Mouse (Mus musculus) adrenal gland, adult (tissue): ENCODE data around the gene B3gat1.
A peak's percentile ranks its signal among the peaks of the same experiment; 100 is the strongest.

Source experiments
- DNase-seq, 2 experiments: peaks; one replicate each; pipeline ENCODE4 v3.0.0; 2022 to 2023; ENCODE audit warnings: low spot score in 1 of 2; ENCODE audit not compliant: inconsistent age in 2 of 2

The B3gat1 gene

DNA sequence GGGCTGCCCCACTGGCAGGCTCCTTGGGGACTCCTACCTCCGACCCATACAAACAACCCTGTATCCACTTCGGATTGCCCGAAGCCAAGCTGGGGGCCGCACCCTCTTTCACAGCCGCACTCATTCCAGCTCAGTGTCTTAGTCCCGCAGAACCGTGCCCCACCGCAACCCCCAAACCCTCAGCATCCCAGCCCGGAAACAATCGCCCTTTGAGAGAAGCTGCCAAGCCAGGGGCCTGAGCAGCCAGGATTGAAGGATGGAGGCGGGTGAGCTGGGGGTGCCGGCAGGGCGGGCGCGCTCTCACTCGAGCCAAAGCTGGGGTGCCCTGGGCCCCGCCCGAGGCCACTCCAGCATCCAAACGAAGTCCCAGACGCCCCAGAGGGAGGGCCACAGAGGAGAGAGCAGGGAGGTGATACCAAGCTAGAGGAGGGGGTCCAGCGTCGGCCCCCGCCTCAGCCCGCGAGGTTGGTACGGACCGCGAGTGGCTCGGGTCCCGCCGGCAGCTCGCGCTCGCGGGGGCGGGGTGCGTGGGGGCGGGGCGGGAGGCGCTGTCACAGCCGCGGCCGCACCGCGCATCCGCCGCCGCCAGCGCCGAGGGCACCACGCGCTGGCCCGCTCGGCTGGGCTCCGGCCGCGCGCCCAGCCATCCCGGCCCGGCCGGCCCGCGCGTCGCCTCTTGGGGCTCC lies at the start of gene B3gat1:
Gene B3gat1 (plus strand): TSS at position 523 of the 686 bp plus-strand sequence.
- peak in 1 of 2 experiments; percentile 28 for DNase-seq

DNA sequence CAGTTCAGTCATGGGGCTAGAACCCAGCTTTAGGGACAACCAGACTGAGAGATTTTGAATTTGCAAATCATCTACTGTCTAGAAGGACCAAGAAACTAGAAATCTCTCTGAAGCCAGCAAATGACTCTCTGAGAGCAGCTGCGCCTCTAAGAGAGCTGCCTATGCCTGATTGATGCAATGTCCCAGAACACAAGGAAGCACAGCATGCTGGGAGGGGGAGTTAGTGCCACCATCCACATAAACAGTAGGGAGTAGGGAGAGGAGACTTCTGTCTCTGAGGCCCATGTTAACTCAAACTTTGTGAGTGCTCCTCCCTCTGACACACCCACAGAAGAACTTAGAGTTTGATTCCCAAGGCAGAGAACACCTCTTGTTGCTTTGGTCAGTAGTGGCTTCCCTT lies 44.4 kb upstream of the B3gat1 start:
- no peak for DNase-seq

DNA sequence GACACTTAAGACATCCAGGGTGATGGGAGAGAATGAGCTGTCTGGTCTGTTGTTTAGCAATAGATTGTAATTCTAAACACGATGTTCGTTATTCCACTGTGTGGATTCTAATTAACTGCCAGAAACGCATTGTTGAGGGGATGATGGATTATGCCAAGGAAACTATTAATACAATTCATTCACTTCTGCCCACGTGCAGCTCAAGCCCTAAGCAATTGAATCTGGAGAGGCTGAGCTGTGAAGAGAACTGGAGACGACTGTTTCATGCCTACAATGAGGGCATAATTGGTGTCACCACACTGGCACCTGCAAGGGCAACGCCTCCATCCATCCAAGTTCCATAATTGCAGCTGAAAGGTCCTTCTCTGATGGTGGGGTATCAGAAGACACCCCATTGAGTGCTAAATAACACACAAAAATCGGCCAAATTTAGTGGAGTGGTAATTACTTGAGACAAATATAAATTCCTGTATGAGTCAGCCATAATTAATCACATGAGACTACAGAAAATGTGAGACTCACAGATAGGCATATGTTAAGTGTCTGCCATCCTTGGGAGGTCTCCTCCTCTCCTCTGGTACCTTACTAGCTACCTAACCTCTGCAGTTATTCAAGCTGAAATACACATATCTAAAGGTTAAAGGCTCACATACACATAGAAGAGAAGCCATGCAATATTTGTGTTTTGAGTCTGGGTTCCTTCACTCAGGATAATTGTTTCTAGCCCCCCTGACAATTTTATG lies 43.4 kb upstream of the B3gat1 start:
- DNase-seq = no peak

DNA sequence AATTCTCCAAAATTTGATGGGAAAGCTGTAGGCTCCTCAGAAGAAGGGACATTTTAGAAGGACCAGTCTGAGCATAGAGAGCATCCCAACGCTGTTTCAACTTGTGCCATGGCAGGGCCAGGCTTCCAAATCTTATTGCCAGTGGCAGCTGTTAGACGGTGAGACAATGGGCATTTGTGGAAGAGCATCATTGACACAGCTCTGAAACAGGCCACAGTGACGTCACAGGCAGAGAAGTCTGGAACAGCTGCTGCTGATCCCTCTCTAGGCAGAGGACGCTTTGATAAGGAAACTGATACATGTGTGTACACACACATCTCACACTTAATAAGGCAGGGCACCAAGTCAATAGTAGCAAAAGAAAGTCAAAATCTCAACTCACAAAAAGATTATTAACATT lies 40.9 kb upstream of the B3gat1 start:
- no peak for DNase-seq

DNA sequence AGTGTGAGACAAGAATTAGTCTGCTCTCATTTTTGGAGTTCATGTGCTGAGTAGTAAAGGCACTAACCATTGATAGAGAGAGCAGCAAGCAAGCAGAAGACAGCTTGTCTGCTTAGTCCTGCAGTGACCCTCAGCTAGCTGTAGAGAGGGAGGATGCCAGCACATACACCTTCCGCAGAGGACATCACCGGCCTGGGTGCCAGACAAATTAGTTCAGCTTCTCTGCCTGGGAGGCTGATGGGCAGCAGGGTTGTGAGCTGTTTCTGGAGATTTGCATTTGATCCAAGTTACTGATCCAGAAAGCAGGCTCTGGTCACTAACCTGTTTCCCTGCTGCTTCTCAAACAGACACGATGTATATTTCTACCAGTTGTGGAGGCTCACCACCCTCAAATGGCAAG lies 38.9 kb upstream of the B3gat1 start:
- DNase-seq = no peak

DNA sequence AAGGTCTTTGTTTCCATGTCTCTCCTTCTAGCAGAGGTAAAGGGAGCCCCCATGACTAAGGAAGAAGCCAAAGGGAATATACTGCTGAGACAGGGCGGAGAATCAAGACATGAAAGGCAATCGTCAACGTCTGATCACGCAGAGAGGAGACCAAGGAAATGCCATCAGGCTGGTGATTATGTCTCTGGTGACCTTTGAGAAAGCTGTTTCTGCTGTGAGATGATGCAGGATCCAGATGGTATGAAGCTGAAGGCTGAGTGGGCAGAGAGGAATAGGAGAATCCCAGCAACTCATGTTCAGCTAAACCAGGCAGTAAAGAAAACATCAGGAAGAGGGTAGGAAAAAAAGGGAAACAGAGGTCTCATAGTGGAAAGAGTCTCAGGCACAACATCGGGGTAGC lies 38.4 kb upstream of the B3gat1 start:
- DNase-seq = no peak

DNA sequence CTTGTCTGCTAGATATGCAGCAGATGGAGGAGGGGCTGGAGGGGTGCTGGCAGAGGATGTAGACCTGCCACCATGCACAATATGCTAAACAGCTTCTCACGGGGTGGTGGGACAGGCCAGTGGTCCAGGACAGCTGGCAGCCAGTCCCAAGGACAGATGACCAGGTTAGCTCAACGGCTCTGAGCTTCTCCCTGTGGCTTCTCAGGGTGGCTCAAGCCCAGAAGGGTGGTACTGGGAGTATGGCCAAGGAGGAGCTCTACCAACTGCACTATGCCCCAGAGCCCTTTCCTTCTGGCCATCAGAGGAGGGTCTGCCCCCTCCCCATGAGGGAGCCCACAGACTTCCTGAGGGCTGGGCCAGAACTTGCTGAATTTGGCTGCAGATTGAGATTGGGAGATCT lies 35.2 kb upstream of the B3gat1 start:
- DNase-seq = no peak

DNA sequence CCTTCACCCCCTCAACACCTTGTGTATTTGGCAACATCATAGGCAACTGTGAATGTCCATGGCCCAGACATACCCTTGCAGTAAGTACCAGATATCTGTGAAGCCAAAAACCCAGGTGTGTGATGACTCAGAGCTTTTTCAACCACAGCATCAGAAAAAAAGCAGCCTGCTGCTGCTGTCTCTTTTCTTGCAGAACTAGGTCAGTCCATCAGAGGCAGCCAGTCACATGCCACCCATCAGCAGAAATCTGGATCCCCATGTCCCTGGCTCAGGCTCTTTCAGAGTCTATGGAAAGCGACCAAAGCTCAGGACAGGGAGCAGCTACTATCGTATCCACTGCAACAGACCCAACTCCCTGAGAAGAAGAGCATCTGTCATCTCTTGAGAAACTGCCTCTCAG lies 33.2 kb upstream of the B3gat1 start:
- no peak for DNase-seq

DNA sequence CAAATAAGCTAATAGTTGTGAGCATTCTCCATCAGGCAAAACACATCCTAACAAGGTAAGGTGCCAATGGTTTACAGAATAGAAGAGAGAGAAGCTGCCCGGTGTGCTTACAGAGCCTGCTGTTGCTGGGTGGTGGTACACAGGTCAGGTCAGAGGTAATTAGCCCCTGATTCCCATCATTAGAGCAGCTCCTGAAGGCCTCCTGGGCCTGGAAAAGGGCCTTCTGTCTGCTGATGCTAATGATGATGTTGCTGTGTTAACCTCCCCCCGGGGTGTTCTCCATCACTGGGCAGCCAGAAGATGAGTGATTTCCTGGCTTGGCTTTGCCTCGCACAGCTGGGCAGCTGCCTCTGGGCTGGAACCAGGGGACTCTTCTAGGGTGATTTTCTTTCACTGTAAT lies 15.1 kb upstream of the B3gat1 start:
- no peak for DNase-seq

DNA sequence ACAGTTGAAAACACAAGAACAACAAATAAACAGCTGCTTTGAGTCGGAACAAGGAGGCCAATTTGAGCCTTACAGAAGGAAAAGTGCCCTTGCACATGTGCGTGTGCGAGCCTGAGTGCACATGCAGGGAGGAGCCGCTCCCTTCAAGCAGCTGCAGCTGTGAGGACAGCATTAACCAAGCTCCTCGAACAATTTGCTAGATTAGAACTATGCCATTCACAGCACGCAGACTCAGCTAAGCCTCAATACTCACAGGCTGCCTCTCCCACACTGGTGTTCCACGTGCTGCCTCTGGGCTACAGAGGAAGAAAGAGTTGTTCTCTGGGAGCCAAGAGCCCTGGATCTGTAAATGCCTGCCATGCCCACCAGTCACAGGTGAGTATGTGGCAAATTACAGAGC lies 11.8 kb upstream of the B3gat1 start:
- DNase-seq = no peak

DNA sequence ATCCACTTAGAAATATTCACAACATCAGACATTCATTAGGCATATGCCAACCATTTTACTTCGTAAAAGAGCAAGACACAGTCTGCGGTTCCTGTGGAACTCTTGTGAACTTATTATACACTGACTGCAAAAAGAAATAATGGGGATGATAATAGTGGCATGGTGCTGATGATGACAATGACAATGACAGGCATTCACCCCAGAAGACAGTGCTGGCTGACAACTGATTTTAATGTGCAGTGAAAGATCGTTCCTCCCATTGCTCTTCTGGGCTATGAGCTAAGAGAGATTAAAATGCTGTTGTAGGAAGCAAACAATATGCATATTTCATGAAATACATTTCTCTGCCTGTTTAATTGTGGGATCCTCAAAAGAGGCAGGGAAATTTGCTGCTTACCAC lies 7.8 kb upstream of the B3gat1 start:
- no peak for DNase-seq

DNA sequence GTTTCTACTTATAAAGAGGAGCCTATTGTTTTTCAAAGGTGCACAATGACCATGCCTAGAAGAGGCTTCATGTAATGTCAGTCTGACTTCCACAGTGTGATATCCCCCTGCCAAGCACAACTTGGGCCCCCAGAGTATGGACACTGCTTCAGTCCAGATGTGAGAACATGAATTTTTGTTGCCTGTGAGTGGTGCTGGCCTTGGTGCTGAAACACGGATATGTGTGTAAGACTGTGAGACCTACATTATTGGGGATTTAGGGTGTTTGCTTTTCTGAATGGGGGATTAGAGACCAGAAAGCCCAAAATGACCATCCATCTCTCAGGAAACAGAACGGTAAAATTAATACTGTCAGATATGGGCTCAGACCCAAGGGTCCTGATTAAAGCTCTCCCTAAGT lies 6.1 kb upstream of the B3gat1 start:
- peak in 1 of 2 experiments; percentile 51 for DNase-seq

DNA sequence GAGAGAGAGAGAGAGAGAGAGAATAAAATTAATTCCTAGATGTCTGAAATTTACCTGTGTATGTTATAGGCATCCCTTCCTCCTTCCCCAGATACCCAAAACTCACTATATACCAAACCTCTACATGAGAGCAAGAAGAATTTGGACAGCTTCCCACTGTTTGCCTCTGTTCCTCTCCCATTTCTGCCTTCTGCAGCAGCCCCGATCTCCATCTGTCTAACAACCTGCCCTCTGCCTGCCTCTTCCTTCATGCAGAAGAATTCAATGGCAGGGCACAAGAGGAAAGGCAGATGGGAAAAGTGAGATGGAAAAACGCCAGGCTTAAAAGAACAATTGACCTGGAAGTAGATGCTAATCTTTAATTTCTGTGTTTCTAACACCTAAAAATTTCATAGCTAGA lies 5.0 kb upstream of the B3gat1 start:
- DNase-seq = no peak

DNA sequence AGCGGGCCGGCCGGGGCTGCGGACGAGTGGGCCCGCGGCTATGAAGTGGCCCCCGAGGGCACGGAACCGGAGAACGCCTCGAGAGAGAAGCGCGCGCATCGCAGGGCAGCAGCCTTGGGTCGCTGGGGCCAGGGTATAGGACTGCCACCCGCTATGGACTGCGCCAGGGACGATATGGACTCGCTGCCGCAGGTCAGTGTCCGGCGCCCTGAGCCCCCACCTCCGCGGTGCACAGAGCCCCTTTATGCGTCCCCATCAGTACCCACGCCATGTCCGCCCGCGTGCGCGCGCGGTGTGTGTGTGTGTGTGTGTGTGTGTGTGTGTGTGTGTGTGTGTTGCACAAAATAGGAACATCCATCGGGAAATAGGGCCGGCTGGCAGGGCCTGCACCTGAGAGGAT lies 458 bp downstream of the B3gat1 start:
- no peak for DNase-seq

DNA sequence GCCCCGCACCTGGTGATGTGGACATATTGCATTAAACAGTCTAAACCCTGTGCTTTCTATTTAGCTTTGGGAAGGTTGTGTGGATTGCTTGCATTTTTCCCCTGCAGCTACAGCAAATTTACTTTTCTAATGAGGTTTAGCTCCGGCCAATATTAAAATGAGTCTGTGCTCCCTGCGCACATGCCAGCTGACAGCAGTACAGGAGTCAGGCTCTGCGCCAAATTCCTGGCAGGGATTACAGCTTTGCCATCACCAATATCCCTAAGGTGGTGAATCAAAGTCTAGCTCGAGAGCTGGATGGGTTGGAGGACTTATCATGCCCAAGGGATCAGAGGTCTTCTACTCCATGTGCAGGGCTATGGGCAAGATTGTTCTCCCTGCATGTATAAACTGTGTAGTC lies 3.6 kb downstream of the B3gat1 start:
- DNase-seq = no peak

DNA sequence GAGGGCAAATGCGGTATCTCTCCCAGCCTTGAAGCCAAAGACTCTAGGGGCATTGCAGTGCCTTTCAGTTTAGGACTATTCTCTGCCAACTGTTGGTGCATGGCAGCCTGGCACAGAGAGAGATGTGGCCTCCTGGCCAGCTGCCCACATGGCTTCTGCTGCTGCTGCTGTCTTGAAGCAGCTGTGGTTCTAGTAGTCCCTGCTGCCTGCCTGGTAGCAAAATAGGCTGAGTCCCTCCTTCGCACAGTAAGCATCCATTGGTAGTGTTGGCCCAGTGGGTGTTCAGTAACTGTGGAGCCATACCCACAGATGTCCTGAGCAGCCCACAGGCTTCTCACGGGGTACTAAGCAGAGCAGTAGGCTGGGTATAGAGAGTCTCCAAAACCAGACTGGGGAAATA lies 9.3 kb downstream of the B3gat1 start:
- no peak for DNase-seq

DNA sequence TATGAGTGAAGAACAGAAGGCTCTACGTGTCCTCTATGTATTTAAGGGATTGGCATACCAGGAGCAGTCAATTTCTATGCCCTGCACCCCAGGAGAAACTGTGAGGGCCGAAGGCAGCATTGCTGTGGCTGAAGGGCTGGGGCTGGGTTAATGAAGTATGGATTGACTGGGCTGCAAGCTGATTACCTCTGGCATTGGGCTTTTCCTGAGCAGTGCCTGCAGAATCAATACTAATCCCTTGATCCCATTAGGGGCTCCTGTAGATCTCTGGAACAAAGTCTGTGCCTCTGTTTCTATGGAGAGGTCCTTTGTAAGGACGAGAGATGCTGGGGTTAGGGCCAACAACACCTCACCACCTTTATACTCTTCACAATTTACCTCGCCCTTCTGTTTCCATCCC lies 13.6 kb downstream of the B3gat1 start:
- no peak for DNase-seq

DNA sequence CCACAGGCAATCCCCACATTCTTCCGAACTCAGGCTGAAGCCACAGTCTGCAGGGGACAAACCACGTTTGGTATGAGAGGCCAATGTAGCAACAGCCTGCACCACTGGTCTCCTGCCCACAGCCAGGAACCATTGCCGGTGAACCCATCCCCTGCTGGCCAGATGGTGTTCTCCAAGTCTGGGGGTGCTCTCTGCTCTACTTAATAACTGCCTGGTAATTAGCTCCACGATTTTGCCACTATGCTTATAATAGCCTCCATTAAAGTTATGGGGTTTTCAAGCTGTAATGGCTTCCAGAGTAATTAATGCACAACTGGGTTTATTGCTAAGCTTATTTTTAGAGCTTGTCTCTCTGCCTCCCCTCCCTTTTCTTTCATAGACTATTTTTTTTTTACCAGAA lies 15.4 kb downstream of the B3gat1 start:
- no peak for DNase-seq

DNA sequence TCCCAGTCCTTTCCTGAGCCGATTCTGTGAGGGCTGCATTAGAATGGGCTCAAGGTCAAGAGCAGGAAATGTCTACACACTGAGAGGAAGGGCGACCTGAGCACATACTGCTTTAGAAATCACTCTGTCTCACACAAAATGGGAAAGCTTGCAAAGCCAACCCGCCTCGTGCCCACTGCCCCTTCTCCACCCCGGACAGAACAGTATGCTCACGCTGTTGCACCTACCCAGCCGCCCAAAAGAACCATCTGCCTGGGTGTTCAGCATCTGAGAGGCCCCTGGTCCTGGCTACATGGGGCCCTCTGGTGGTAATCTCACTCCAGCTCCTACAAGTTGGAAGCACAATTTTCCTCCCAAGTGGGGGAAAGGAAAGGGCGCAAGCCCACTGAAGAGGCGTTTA lies 26.6 kb downstream of the B3gat1 start:
- DNase-seq = peak; percentile 46 to 85

DNA sequence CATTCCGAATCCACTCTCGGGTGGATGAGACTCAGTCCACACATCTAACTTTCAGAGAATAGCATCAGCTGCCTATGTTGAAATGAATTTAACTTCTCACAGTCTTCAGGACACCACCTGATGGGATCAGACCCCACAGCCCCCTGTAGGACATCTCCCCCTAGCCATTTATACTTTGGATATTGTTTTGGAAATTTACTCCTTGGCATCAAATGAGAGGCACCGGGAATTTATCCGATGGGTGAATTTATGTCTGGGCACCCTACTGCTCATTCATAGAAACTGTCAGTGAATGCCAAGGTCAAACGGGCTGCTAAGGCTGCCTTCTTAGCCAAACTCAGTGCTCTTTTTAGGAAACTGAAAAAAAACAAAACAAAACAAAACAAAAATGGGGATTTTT lies 27.0 kb downstream of the B3gat1 start:
- peak; percentile 25 to 81 for DNase-seq

DNA sequence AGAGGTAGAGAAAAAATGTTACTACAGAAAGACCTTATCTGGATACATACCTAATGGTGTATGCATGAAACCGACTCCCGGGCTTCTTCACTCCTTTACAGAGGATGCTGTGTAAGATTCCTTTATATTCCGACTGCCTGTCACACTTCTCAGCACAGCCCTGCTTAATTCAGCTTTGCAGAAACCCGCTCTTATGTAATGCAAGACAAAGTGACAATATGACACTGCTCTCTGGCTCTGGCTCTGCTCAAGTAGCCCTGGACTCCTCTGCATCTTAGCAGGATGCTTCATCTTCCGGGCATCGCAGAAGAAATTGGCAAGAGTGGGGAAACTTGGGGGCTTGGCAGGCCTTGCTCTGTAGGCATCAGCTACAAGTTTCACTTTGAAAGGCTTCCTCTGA lies 28.9 kb downstream of the B3gat1 start:
- no peak for DNase-seq

DNA sequence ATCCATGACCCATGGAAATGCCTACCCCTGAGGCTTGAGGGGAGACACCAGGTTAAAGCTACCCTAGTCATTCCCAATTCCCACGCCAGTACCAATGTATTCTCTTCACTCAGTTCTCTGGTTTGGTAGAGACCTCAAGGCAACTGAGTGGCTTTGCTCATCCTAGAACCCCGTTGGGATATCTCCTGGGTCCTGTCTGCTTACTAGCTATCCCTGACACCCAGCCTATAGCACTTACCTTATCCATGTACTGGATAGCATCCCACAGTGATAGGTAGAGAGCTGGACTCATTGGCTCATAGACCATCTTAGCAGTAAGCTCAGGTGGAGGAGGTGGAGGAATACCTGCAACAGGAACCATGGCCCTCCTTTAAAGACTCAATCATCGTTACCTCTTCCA lies 34.7 kb downstream of the B3gat1 start:
- DNase-seq = no peak

DNA sequence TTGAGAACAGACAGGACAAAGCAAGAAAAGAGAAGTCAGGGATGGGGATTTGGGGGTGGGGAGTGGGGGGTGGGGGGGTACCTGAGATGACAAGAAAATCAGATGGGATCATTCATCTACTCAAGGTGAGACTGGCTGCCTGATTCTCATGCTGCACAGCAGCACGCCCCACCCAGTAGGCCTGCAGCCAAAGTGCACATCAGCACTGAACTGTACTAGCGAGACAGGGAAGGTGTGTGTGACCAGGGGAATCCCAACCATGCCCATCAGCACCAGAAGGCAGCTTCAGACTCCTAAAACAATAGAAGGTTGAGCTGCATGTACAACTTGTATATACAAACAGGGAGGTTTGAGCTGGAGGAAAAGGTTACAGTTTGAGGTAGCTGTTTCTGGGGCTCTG lies 42.2 kb downstream of the B3gat1 start:
- DNase-seq = no peak
